Mouse (Mus musculus): ENCODE data around the gene Cyp1a1. TPM values are rescaled to one million over a fixed set of nuclear protein-coding genes. Genes with fewer than 3 reads are reported as not detected.

Gene Cyp1a1
- polyA plus RNA-seq, 1 experiment from 2014 or later, result not detected

GRCm38 (mm10) chr9:57646551-57647103 lies 41.1 kb upstream of the Cyp1a1 start:
- Histone ChIP-seq H3K36me3 (peaks cover 9% of the 10 kb centered on the region; the same call in 1 of the 2 replicates), H3K27ac (no peak overlapping the region), H3K4me2 (replicated peaks) (no peak overlapping the region), H3K9me3 (replicated peaks) (no peaks in the 10 kb centered on the region), H3K4me3 (no peak overlapping the region), H3K27me3 (no peaks in the 10 kb centered on the region), H3K4me1 (peaks cover 41% of the 10 kb centered on the region), H3K9ac (no peak overlapping the region)
- no peak for ATAC-seq (ENCODE audit: low FRiP score)
- 70% methylated on average over 12 of the region's 12 CpGs for WGBS

- no peaks in the 10 kb centered on the region for H3K9me3 ChIP-seq (replicated peaks)
- H3K4me3 ChIP-seq, result no peak overlapping the region
- WGBS, result 65% methylated on average over 4 of the region's 4 CpGs
- no peak overlapping the region for H3K27ac ChIP-seq
- no peak for ATAC-seq (ENCODE audit: low FRiP score)
- H3K4me1 ChIP-seq, result peaks cover 34% of the 10 kb centered on the region
- no peaks in the 10 kb centered on the region for H3K27me3 ChIP-seq
- no peak overlapping the region for H3K9ac ChIP-seq
- no peak overlapping the region for H3K4me2 ChIP-seq (replicated peaks)
- no peaks in the 10 kb centered on the region for H3K36me3 ChIP-seq
Observed at GRCm38 (mm10) chr9:57647286-57648108, 40.2 kb upstream of the Cyp1a1 start.

GRCm38 (mm10) chr9:57650130-57650785 lies 37.5 kb upstream of the Cyp1a1 start:
- Histone ChIP-seq H3K27ac (no peak overlapping the region), H3K4me2 (replicated peaks) (no peak overlapping the region), H3K9ac (no peak overlapping the region), H3K4me1 (peaks cover 20% of the 10 kb centered on the region), H3K36me3 (no peaks in the 10 kb centered on the region), H3K9me3 (replicated peaks) (no peaks in the 10 kb centered on the region), H3K27me3 (peaks cover 9% of the 10 kb centered on the region; the same call in 1 of the 2 replicates), H3K4me3 (no peak overlapping the region)
- ATAC-seq (ENCODE audit: low FRiP score), result no peak
- WGBS, result 89% methylated on average over 6 of the region's 6 CpGs

GRCm38 (mm10) chr9:57650786-57651311 lies 36.9 kb upstream of the Cyp1a1 start:
- WGBS, result 33% methylated on average over 6 of the region's 6 CpGs
- Histone ChIP-seq H3K27me3 (peaks cover 9% of the 10 kb centered on the region; the same call in 1 of the 2 replicates), H3K9me3 (replicated peaks) (no peaks in the 10 kb centered on the region), H3K4me1 (peaks cover 17% of the 10 kb centered on the region), H3K4me3 (no peak overlapping the region), H3K27ac (no peak overlapping the region; the same call in 1 of the 2 replicates), H3K36me3 (no peaks in the 10 kb centered on the region), H3K4me2 (replicated peaks) (no peak overlapping the region), H3K9ac (no peak overlapping the region)
- no peak for ATAC-seq (ENCODE audit: low FRiP score)

GRCm38 (mm10) chr9:57652351-57652750 lies 35.4 kb upstream of the Cyp1a1 start:
- no peaks in the 10 kb centered on the region for H3K36me3 ChIP-seq
- peaks cover 19% of the 10 kb centered on the region for H3K4me1 ChIP-seq
- no peak overlapping the region for H3K9ac ChIP-seq
- WGBS, result 62% methylated on average over 9 of the region's 9 CpGs
- no peak for ATAC-seq (ENCODE audit: low FRiP score)
- no peak overlapping the region for H3K27ac ChIP-seq
- no peak overlapping the region for H3K4me2 ChIP-seq (replicated peaks)
- no peaks in the 10 kb centered on the region for H3K9me3 ChIP-seq (replicated peaks)
- H3K4me3 ChIP-seq, result no peak overlapping the region
- H3K27me3 ChIP-seq, result peaks cover 9% of the 10 kb centered on the region; the same call in 1 of the 2 replicates

GRCm38 (mm10) chr9:57652855-57653254 lies 34.9 kb upstream of the Cyp1a1 start:
- H3K27ac ChIP-seq, result no peak overlapping the region
- peaks cover 9% of the 10 kb centered on the region; the same call in 1 of the 2 replicates for H3K27me3 ChIP-seq
- whole genome bisulfite sequencing, result 14% methylated on average over 3 of the region's 3 CpGs
- no peaks in the 10 kb centered on the region for H3K9me3 ChIP-seq (replicated peaks)
- no peak overlapping the region for H3K4me3 ChIP-seq
- no peaks in the 10 kb centered on the region for H3K36me3 ChIP-seq
- H3K4me1 ChIP-seq, result peaks cover 19% of the 10 kb centered on the region
- no peak for ATAC-seq (ENCODE audit: low FRiP score)
- no peak overlapping the region; the same call in 1 of the 2 replicates for H3K9ac ChIP-seq
- H3K4me2 ChIP-seq (replicated peaks), result no peak overlapping the region

- WGBS, result 57% methylated on average over 5 of the region's 5 CpGs
- H3K27ac ChIP-seq, result no peak within 1 kb of the TSS
- no peaks in the 10 kb centered on the region for H3K36me3 ChIP-seq
- no peak within 1 kb of the TSS for H3K4me3 ChIP-seq
- H3K4me2 ChIP-seq (replicated peaks), result no peak within 1 kb of the TSS
- ATAC-seq (ENCODE audit: low FRiP score), result no peak
- peaks cover 19% of the 10 kb centered on the region for H3K4me1 ChIP-seq
- H3K9ac ChIP-seq, result no peak within 1 kb of the TSS; the same call in 1 of the 2 replicates
- H3K9me3 ChIP-seq (replicated peaks), result no peaks in the 10 kb centered on the region
- H3K27me3 ChIP-seq, result peaks cover 9% of the 10 kb centered on the region; the same call in 1 of the 2 replicates
Observed at GRCm38 (mm10) chr9:57653283-57653682, 34.4 kb upstream of the Cyp1a1 start, which contains the start of gene Csk. Csk (minus strand) TSS chr9:57653631.

- Histone ChIP-seq H3K4me3 (no peak overlapping the region), H3K9me3 (replicated peaks) (no peaks in the 10 kb centered on the region), H3K36me3 (no peaks in the 10 kb centered on the region), H3K27me3 (peaks cover 9% of the 10 kb centered on the region; the same call in 1 of the 2 replicates), H3K4me2 (replicated peaks) (no peak overlapping the region), H3K9ac (no peak overlapping the region), H3K27ac (no peak overlapping the region), H3K4me1 (peaks cover 19% of the 10 kb centered on the region)
- WGBS, result 85% methylated on average over 1 of the region's 1 CpGs
- no peak for ATAC-seq (ENCODE audit: low FRiP score)
Observed at GRCm38 (mm10) chr9:57654966-57655365, 32.8 kb upstream of the Cyp1a1 start.

- H3K4me1 ChIP-seq, result peaks cover 16% of the 10 kb centered on the region
- WGBS, result 3% methylated on average over 11 of the region's 11 CpGs
Observed at GRCm38 (mm10) chr9:57655749-57656148, 32.0 kb upstream of the Cyp1a1 start.

GRCm38 (mm10) chr9:57656631-57657350 lies 30.9 kb upstream of the Cyp1a1 start:
- Histone ChIP-seq H3K36me3 (no peaks in the 10 kb centered on the region), H3K9ac (no peak overlapping the region), H3K27ac (no peak overlapping the region), H3K4me3 (no peak overlapping the region), H3K9me3 (replicated peaks) (no peaks in the 10 kb centered on the region), H3K27me3 (peaks cover 9% of the 10 kb centered on the region; the same call in 1 of the 2 replicates), H3K4me1 (peaks cover 10% of the 10 kb centered on the region), H3K4me2 (replicated peaks) (no peak overlapping the region)
- no peak for ATAC-seq (ENCODE audit: low FRiP score)
- WGBS, result 88% methylated on average over 19 of the region's 19 CpGs

More at GRCm38 (mm10) chr9:57655749-57656148, 32.0 kb upstream of the Cyp1a1 start:
- Histone ChIP-seq H3K9me3 (replicated peaks) (no peaks in the 10 kb centered on the region), H3K4me3 (no peak overlapping the region), H3K9ac (no peak overlapping the region), H3K36me3 (no peaks in the 10 kb centered on the region), H3K4me2 (replicated peaks) (peak overlapping the region; percentile 43), H3K27me3 (peaks cover 9% of the 10 kb centered on the region; the same call in 1 of the 2 replicates), H3K27ac (no peak overlapping the region)
- ATAC-seq (ENCODE audit: low FRiP score), result peak; percentile 78

- Histone ChIP-seq H3K9me3 (replicated peaks) (no peaks in the 10 kb centered on the region), H3K4me3 (no peak overlapping the region), H3K9ac (no peak overlapping the region), H3K27ac (no peak overlapping the region), H3K4me2 (replicated peaks) (no peak overlapping the region), H3K4me1 (peaks cover 6% of the 10 kb centered on the region), H3K27me3 (peaks cover 9% of the 10 kb centered on the region; the same call in 1 of the 2 replicates), H3K36me3 (no peaks in the 10 kb centered on the region)
- ATAC-seq (ENCODE audit: low FRiP score), result no peak
- 60% methylated on average over 4 of the region's 4 CpGs for WGBS
Observed at GRCm38 (mm10) chr9:57657843-57658242, 29.9 kb upstream of the Cyp1a1 start.
